Mouse (Mus musculus) lung, adult 2 months (tissue): Measurements from ENCODE around the gene Ifnab. TPM values are rescaled to one million over a fixed set of nuclear protein-coding genes. Genes with fewer than 3 reads are reported as not detected.
A peak's percentile ranks its signal among the peaks of the same experiment; 100 is the strongest.

Source experiments
- DNase-seq: peaks from one replicate; pipeline ENCODE4 v3.0.0; 2022
- H3K4me1 ChIP-seq: fragments of 200-500 bp; 2 replicates; pipeline ENCODE4 v1.6.1; 2011; ENCODE audit warnings: low read length; ENCODE audit not compliant: control insufficient read depth, insufficient read depth
- H3K4me3 ChIP-seq: fragments of 200-500 bp; replicated peaks from 2 replicates; pipeline ENCODE3; 2011; ENCODE audit warnings: low read depth, mild to moderate bottlenecking, control low read depth, low read length; ENCODE audit errors: extremely low read depth
- CTCF ChIP-seq: fragments of 200-500 bp; IDR thresholded peaks from 2 replicates; pipeline ENCODE4 v1.5.1; 2011; ENCODE audit warnings: mild to moderate bottlenecking, low read length, control low read depth; ENCODE audit not compliant: insufficient read depth
- POLR2A ChIP-seq: fragments of 200-500 bp; IDR thresholded peaks from 2 replicates; pipeline ENCODE4 v1.6.1; 2011; ENCODE audit warnings: low read depth, mild to moderate bottlenecking, control low read depth, low read length, borderline replicate concordance; ENCODE audit errors: extremely low read depth
- WGBS: fragments of 180-500 bp; shearing (Covaris S2); methylation state at CpG from one replicate; pipeline ENCODE4 v1.1.7; 2018; 5-methylcytosine and 5-hydroxymethylcytosine counted together
- polyA plus RNA-seq: library from polyadenylated mRNA; depleted of rRNA; stranded (reverse); fragments of >200 nt; gene quantifications from 2 replicates; pipeline ENCODE4 v1.2.3, GENCODE M21; 2012

Ifnab gene
- polyA plus RNA-seq, 1 experiment: not detected

DNA sequence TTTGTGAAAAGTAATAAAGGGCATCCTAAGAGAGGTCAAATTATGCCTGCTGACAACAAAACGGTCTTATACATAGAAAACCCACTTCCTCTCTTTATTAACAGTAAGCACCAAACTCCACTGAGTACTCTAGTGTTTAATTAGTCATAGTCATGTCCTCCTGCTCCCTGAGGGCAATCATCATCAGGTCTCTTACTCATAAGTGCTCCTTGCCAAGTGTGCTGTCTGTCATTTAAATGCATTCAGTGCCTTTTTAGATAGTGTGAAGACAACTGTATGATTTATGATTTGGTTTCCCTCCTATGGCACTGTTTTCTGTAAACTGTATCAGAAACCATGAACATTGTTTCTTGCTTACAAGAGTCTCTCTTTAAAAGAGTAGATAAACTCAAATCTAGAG is 23.1 kb upstream of the Ifnab start:
- Histone ChIP-seq H3K4me3 (no peak overlapping the region), H3K4me1 (peaks cover 15% of the 10 kb centered on the region)
- no peak for DNase-seq
- WGBS: 38% methylated on average over 1 of the region's 1 CpGs
- TF ChIP-seq POLR2A (no peak), CTCF (no peak)

GRCm38 (mm10) chr4:88707128-88707826 is 16.1 kb upstream of the Ifnab start:
- WGBS: 74% methylated on average over 1 of the region's 1 CpGs
- no peak for TF ChIP-seq POLR2A
- no peak for TF ChIP-seq CTCF
- DNase-seq: no peak
- no peak overlapping the region for H3K4me3 ChIP-seq
- no peaks in the 10 kb centered on the region for H3K4me1 ChIP-seq

GRCm38 (mm10) chr4:88705924-88706323 is 14.8 kb upstream of the Ifnab start:
- TF ChIP-seq CTCF (no peak), POLR2A (no peak)
- Histone ChIP-seq H3K4me3 (no peak overlapping the region), H3K4me1 (no peaks in the 10 kb centered on the region)
- no peak for DNase-seq
- WGBS: 29% methylated on average over 3 of the region's 3 CpGs

GRCm38 (mm10) chr4:88699301-88699700 is 8.1 kb upstream of the Ifnab start:
- no peaks in the 10 kb centered on the region for H3K4me1 ChIP-seq
- DNase-seq: no peak
- no peak overlapping the region for H3K4me3 ChIP-seq
- 92% methylated on average over 1 of the region's 1 CpGs for WGBS
- no peak for TF ChIP-seq POLR2A

DNA sequence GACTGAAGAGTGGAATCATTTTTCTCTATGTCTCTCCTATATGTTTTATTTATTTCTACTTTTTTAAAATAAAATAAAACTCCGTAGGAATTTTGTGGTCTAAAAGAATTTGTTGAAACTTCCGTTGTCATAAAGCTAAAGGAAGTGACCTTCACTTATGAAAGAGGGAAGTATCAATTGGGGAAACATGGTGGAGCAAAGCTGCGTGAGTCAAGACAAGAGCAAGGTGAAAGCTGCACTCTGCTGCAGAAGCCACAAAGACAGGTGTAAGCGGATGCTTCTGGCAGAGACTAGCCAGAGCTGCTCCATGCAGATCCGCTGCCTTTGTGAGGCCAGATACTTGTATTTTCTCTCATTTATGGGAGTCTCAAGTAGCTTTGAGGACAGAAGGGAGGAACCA is 7.6 kb upstream of the Ifnab start:
- TF ChIP-seq CTCF: no peak
- TF ChIP-seq POLR2A: no peak
- Histone ChIP-seq H3K4me1 (no peaks in the 10 kb centered on the region), H3K4me3 (no peak overlapping the region)
- no peak for DNase-seq
- WGBS: 68% methylated on average over 5 of the region's 5 CpGs

DNA sequence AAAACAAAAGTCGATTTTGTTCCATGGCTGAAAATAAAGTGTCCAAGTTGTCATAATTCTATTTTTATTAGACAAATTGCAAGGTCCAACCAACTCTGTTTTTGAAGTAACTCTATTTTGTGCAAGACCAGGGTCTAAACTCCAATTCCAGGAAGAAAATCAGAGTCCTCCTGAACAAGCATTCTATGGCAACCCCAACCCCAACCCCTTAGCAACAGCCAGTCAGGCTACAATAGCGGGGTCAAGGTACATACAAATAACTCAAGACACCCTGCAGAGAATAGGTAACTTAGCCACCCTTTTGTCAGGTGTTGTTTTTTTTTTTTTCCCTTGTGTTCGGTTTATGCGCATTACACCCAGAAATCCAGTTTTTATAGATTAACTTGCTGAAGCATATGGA is 6.6 kb upstream of the Ifnab start:
- 81% methylated on average over 4 of the region's 4 CpGs for WGBS
- Histone ChIP-seq H3K4me3 (no peak overlapping the region), H3K4me1 (no peaks in the 10 kb centered on the region)
- TF ChIP-seq POLR2A (no peak), CTCF (no peak)
- no peak for DNase-seq

- no peak for DNase-seq
- H3K4me3 ChIP-seq: no peak overlapping the region
- H3K4me1 ChIP-seq: no peaks in the 10 kb centered on the region
- WGBS: 66% methylated on average over 6 of the region's 6 CpGs
- TF ChIP-seq POLR2A: no peak
- TF ChIP-seq CTCF: no peak
Measured at GRCm38 (mm10) chr4:88697108-88697507, 5.9 kb upstream of the Ifnab start.

DNA sequence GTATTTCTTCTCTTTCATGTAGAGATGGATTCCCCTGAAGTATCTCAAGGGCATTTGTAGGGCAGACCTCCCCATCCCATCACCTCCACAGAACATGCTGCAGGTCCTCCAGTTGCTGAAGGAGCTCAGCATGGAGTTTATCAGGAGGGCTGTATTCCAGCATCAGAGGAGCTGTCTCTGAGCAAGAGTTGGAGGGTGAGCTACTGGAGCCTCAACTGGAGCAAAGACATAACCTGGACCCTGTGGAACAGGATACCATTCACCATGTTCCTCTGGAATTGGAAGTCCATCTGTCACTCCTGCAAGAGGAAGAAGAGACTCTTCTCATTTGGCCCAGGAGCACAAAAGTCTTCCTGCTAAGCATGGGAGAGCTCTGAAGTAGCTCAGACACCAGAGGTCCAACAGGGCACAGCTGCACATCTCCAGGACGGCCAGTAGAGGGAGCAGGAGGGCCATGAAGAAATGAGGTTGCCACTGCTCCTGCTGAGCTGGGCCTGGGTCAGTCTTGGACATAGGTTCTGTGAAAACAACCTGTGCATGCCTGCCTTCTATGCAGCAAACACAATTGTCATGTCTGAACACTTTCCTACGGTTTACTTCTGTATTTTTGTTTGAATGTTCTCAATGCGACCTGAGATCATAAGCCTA is 5.2 kb upstream of the Ifnab start:
- H3K4me3 ChIP-seq: no peak overlapping the region
- 23% methylated on average over 3 of the region's 3 CpGs for WGBS
- peak; percentile 70 for DNase-seq
- no peaks in the 10 kb centered on the region for H3K4me1 ChIP-seq
- TF ChIP-seq CTCF: peak; percentile 100
- no peak; the same call in 1 of the 2 replicates for TF ChIP-seq POLR2A

DNA sequence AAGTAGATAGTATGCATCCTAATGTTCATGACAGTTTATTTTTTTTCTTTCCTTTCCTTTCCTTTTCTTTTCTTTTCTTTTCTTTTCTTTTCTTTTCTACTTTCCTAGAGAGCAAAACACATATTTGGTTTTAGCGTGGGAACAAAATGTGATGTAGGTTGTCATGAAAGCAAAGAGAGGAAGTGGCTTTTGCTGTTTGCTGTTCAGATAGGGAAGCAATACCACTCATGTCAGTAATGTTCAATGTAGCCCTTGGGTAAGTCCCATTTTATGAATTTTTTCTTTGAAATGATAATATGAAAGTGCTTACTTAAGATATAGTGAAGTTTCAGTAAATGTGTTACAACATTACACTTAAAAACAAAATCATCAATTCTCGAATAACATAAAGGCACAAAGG is 2.2 kb upstream of the Ifnab start:
- WGBS: 58% methylated on average over 2 of the region's 2 CpGs
- no peak for DNase-seq
- H3K4me3 ChIP-seq: no peak overlapping the region
- H3K4me1 ChIP-seq: no peaks in the 10 kb centered on the region
- TF ChIP-seq CTCF (no peak), POLR2A (no peak)

DNA sequence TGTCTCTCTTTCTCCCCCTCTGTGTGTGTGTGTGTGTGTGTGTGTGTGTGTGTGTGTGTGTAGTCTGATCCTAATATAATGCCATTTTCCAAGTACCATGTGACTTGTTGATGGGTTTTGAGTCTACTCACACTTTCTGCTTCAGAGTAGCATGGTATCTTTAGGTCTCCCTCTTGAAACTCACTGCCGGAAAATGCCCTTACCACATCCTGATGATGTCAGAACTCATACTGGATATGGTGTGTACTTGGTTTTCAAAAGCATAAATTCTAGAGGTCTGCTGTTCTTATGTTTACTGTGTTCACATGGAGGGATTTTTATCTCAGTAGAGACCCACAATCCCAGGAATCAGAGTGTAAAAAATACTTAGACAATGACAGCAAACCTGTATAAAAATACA is 1.4 kb upstream of the Ifnab start:
- WGBS: 56% methylated on average over 1 of the region's 1 CpGs
- DNase-seq: no peak
- no peak overlapping the region for H3K4me3 ChIP-seq
- H3K4me1 ChIP-seq: no peaks in the 10 kb centered on the region
- TF ChIP-seq CTCF (no peak), POLR2A (no peak)
